Mouse (Mus musculus) spleen, adult 2 months (tissue): ENCODE results near the gene Gtf2a1. TPM values are rescaled to one million over a fixed set of nuclear protein-coding genes. Genes with fewer than 3 reads are reported as not detected.

Experiments
- DNase-seq, 2 experiments: peaks; one replicate each; pipeline versions ENCODE4 v3.0.0 to v3.0.0-alpha.2; 2012 to 2021; ENCODE audit warnings: low spot score in 2 of 2, low read depth in 1 of 2
- H3K27ac ChIP-seq: fragments of 200-500 bp; 2 replicates; pipeline ENCODE4 v1.5.1; 2012; ENCODE audit warnings: low read length, inconsistent platforms; ENCODE audit not compliant: insufficient read depth
- H3K27me3 ChIP-seq: fragments of 200-500 bp; 2 replicates; pipeline ENCODE4 v1.6.1; 2012; ENCODE audit warnings: mild to moderate bottlenecking, moderate library complexity, low read length, inconsistent platforms; ENCODE audit not compliant: control insufficient read depth, insufficient read depth
- H3K36me3 ChIP-seq: fragments of 200-500 bp; 2 replicates; pipeline ENCODE4 v1.6.1; 2012; ENCODE audit warnings: mild to moderate bottlenecking, low read length, inconsistent platforms; ENCODE audit not compliant: control insufficient read depth, insufficient read depth
- H3K4me1 ChIP-seq: fragments of 200-500 bp; 2 replicates; pipeline ENCODE4 v1.6.1; 2011; ENCODE audit warnings: inconsistent platforms; ENCODE audit not compliant: control insufficient read depth, insufficient read depth, insufficient read length
- H3K4me3 ChIP-seq: fragments of 200-500 bp; 2 replicates; pipeline ENCODE4 v1.5.1; 2011; ENCODE audit warnings: mild to moderate bottlenecking, inconsistent platforms; ENCODE audit not compliant: insufficient read depth, insufficient read length; ENCODE audit errors: extremely low read depth
- CTCF ChIP-seq: fragments of 200-500 bp; IDR thresholded peaks from 2 replicates; pipeline ENCODE4 v1.5.1; 2011; ENCODE audit warnings: mild to moderate bottlenecking, inconsistent platforms; ENCODE audit not compliant: insufficient read depth, insufficient read length, insufficient replicate concordance; ENCODE audit errors: extremely low read depth
- POLR2A ChIP-seq: fragments of 200-500 bp; IDR thresholded peaks from 2 replicates; pipeline ENCODE4 v1.6.1; 2011; ENCODE audit warnings: low read depth, low read length, inconsistent platforms
- WGBS: fragments of 180-500 bp; shearing (Covaris S2); methylation state at CpG from one replicate; pipeline ENCODE4 v1.1.7; 2018; 5-methylcytosine and 5-hydroxymethylcytosine counted together
- polyA plus RNA-seq: library from polyadenylated mRNA; depleted of rRNA; stranded (reverse); fragments of >200 nt; gene quantifications from 2 replicates; pipeline ENCODE4 v1.2.3, GENCODE M21; 2012; rRNA removed

Gtf2a1 gene
- polyA plus RNA-seq, 1 experiment: 12.2 TPM

DNA sequence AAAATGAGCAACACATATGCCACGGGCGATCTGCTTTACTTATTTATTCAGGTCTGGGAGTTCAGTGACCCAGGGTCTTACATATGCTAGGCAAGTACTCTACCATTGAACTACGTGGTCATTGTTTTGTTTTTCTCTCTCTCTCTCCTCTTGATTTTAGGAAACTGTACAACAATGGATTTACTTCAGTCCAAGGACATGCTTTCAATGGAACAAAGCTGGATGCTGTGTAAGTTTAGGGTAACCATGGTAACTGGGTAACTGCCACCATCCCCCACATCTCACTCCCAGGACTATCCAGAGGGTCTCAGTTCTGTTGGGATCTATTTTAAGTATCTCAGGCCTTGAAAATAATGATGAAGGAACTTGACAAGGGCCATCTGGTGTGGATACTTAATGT, 78.5 kb downstream of the Gtf2a1 start:
- Histone ChIP-seq H3K4me3 (no peak overlapping the region), H3K27ac (no peak overlapping the region), H3K4me1 (no peaks in the 10 kb centered on the region), H3K27me3 (no peaks in the 10 kb centered on the region), H3K36me3 (no peaks in the 10 kb centered on the region)
- TF ChIP-seq POLR2A (no peak), CTCF (no peak)
- WGBS: 75% methylated on average over 3 of the region's 3 CpGs
- DNase-seq: no peak

Other genes starting within 250 kb of the Gtf2a1 start
- gene Cep128, start 206.1 kb downstream of the Gtf2a1 start, polyA plus RNA-seq: 4.7 and 5.5 TPM in 2 replicates
- 0.13 and 0.19 TPM in 2 replicates for gene Tshr, start 205.9 kb downstream of the Gtf2a1 start, polyA plus RNA-seq
- gene Ston2, start 197.9 kb upstream of the Gtf2a1 start, polyA plus RNA-seq: 8.1 and 18.3 TPM in 2 replicates